Mouse (Mus musculus): ENCODE measurements around the gene Folr2. TPM values are rescaled to one million over a fixed set of nuclear protein-coding genes. Genes with fewer than 3 reads are reported as not detected.

Folr2 gene
- total RNA-seq, 2 experiments from 2014 or later = 2.5 to 3.2 TPM

- no peak for DNase-seq
- intact Hi-C loops (cut with DNase I) = no loop called here
Observed at GRCm38 (mm10) chr7:101833352-101833751, 23.6 kb downstream of the Folr2 start.

DNA sequence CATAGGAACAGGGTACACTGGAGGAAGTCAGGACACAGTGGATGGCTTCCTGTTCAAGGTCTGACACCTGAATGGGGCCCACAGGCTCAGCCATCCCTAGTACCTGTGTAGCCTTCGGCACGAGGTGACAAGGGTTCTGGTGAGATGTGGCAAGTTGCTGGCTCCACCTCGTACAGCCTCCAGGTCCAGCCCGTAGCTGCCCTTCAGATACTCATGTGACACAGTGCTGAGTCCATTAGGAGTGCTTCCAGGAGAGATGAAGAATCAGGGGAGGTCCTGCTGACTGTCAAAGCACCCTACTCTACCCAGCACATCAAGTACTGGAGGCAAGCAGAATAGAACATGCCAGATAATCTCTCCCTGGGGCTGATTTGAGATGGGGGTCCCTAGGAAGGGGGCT, 24.6 kb downstream of the Folr2 start:
- intact Hi-C loops (cut with DNase I) = no loop called here
- DNase-seq = no peak

GRCm38 (mm10) chr7:101831437-101831836, 25.6 kb downstream of the Folr2 start:
- intact Hi-C loops (cut with DNase I) = loop anchor here (1.0 kb wide), 1 partner anchor 149 kb away; no protein-coding TSS in a partner anchor
- no peak for DNase-seq

- intact Hi-C loops (cut with DNase I) = no loop called here
- no peak for DNase-seq
Observed at GRCm38 (mm10) chr7:101830373-101830772, 26.6 kb downstream of the Folr2 start.

GRCm38 (mm10) chr7:101823758-101824630, 33.0 kb downstream of the Folr2 start:
- intact Hi-C loops (cut with DNase I) = no loop called here
- peak in 1 of 2 experiments; percentile 47 for DNase-seq

DNA sequence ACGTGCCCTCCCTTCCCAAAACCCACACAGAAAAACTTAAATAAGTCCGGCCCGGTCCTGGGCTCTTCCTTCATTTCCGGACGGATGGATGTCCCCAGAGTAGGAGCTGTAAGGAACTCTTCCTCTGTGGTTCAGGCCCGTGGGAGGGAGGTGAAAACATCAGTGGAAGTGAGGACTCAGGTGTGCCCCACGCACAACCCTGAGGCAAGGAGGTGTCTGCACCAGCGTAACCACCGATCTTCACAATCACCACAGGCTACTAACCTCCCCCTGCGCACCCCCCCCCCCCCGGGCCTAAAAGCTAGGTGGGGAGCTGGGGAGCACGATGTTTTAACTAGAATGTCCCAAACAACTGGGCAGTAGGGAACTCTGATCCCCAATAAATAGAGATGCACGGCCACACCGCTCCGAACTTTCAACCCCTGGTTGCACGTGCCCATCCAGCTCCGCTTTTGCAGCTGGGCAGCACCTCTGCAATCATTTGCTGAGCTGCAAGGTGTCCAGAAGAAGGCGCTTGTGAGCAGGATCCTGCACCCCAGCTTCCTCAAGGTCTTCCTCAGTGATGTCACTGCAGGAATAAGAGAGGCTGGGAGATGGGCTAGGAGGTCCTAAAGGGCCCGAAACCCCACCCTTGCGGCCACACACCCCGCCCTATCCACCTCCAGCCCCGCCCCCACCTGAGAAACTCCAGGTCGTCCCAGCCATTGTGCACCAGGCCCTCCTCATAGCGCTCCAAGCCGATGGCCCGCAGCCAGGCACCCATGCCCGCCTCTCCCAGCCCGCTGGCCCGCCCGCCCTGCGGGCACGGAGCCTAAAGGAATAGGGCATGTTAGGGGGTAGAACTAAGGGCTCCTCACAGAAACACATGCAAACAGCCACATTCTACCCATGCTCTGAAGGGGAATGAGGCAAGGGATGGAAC, 33.9 kb downstream of the Folr2 start:
- DNase-seq = peak in 1 of 2 experiments; percentile 43
- intact Hi-C loops (cut with DNase I) = no loop called here

DNA sequence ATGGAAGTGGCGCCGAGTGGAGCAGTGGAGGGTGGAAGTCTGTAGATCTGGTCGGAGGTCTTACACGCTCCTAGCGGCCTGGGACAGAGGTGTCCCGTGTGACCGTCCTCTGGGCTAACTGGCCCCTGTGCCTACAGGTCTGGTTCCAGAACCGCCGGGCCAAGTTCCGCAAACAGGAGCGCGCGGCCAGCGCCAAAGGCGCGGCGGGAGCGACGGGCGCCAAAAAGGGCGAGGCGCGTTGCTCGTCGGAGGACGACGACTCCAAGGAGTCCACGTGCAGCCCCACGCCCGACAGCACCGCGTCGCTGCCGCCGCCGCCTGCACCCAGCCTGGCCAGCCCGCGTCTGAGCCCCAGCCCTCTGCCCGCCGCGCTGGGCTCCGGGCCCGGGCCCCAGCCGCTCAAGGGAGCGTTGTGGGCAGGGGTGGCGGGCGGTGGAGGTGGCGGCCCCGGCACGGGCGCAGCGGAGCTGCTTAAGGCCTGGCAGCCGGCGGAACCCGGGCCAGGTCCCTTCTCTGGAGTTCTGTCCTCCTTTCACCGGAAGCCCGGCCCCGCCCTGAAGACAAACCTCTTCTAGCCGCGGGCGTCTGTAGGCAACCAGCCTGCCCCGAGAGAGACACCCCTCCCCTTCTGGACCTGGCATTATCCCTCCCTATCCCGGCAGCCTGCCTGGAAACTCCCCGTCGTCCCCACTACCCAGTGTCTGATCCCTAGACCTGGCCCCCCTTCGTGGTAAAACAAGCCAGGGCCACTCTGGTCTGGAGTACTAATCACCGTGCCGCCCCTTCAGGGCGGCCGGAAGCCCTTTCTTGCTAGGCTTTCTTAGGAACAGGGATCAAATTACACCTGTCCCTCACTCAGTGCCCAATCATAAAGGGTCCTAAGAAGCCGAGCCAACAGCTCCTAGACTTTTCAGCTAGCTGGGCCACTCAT, 35.2 kb downstream of the Folr2 start:
- intact Hi-C loops (cut with DNase I) = no loop called here
- DNase-seq = peak; percentile 64 to 74

- no peak for DNase-seq
- intact Hi-C loops (cut with DNase I) = no loop called here
Observed at GRCm38 (mm10) chr7:101820295-101821030, 36.5 kb downstream of the Folr2 start.

DNA sequence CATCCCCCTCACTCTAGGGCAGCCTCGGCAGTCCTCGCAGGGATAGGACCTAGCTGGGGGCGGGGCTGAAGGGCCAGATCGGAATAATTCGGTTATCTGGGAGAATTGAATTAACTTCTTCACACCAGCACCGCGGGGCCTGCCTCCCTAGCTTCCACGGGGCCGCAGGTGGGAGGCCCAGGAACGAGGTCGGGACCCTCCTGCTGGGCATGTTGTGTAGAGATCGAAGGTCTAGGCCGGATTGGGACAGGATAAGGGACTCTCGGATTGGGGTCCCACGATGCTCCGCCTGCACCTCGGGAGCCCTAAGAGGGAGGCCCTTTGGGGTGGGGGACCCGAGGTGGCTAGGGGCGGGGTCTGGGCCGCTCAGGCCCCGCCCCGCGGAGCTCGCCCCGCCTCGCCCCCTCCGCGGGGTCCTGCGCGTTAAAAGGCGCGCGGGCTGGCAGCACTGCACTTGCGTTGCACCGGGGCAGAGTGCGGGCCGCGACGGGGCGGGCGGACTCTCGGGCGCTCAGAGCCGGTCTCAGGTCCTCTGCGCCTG, 39.1 kb downstream of the Folr2 start, which contains the start of gene Phox2a:
TSS of gene Phox2a (plus strand) at position 453 of the 541 bp plus-strand sequence.
- intact Hi-C loops (cut with DNase I) = no loop called here

More for the DNA sequence above, 39.1 kb downstream of the Folr2 start, which contains the start of gene Phox2a:
- DNase-seq = no peak

Small RNAs within 50 kb of the gene (microRNA-seq; reads per million reads assigned to microRNA genes)
- gene Gm22655 = 0 reads per million in 2 experiments

Other genes starting within 250 kb of the Folr2 start
- gene Clpb, start 193.6 kb downstream of the Folr2 start, total RNA-seq (2021) = 10 to 100 TPM; 61.6 to 69.5 TPM
- under 1 TPM; 0.50 to 0.61 TPM for gene Phox2a, start 38.9 kb downstream of the Folr2 start, total RNA-seq (2021)
- gene Inppl1, start 19.0 kb downstream of the Folr2 start, total RNA-seq (2021) = 100 to 1,000 TPM; 129 to 135 TPM
- gene Anapc15, start 6.5 kb upstream of the Folr2 start, total RNA-seq (2021) = 10 to 100 TPM; 17.1 to 21.8 TPM
- 1 to 10 TPM in 1 of 2 experiments, under 1 TPM in 1; 0.71 to 1.5 TPM for gene Folr1, start 13.6 kb upstream of the Folr2 start, total RNA-seq (2021)
- gene Lamtor1, start 48.7 kb upstream of the Folr2 start, total RNA-seq (2021) = 10 to 100 TPM; 90.2 to 100.0 TPM
- gene Tomt, start 49.2 kb upstream of the Folr2 start, total RNA-seq (2021) = not detected
- 1 to 10 TPM; 2.9 to 3.9 TPM for gene Lrrc51, start 76.7 kb upstream of the Folr2 start, total RNA-seq (2021)
- gene Numa1, start 76.9 kb upstream of the Folr2 start, total RNA-seq (2021) = 10 to 100 TPM; 90.0 to 95.3 TPM
- gene Il18bp, start 161.5 kb upstream of the Folr2 start, total RNA-seq (2021) = 1 to 10 TPM; 5.1 to 6.4 TPM
- 10 to 100 TPM; 19.8 to 21.5 TPM for gene Rnf121, start 208.3 kb upstream of the Folr2 start, total RNA-seq (2021)
- 10 to 100 TPM in 1 of 2 experiments, 1 to 10 TPM in 1; 8.9 to 10.2 TPM for gene Xndc1, start 208.3 kb upstream of the Folr2 start, total RNA-seq (2021)
- gene Xntrpc, start 208.5 kb upstream of the Folr2 start, total RNA-seq (2021) = under 1 TPM; 0.61 to 0.84 TPM
- gene Trpc2, start 225.9 kb upstream of the Folr2 start, total RNA-seq (2021) = under 1 TPM; 0.63 to 0.69 TPM
- gene Art1, start 244.5 kb upstream of the Folr2 start, total RNA-seq (2021) = 100 to 1,000 TPM; 131 to 158 TPM